Mouse (Mus musculus) embryonic facial prominence, embryonic 14.5 days (tissue): ENCODE measurements around the gene Kif6. TPM values are rescaled to one million over a fixed set of nuclear protein-coding genes. Genes with fewer than 3 reads are reported as not detected.

ENCODE experiments used
- ATAC-seq: fragments of 200-750 bp; cut with Nextera tagmentation; 2 replicates; pipeline ENCODE4 v1.8.0; 2017; ENCODE audit warnings: low read depth, moderate number of reproducible peaks, moderate TSS enrichment
- DNase-seq: peaks from one replicate; pipeline ENCODE4 v3.0.0-alpha.2; 2015; ENCODE audit warnings: low spot score
- H3K27ac ChIP-seq: fragments of 300-500 bp; sonication (generic); replicated peaks from 2 replicates; pipeline ENCODE4 v1.5.1; 2014; ENCODE audit warnings: low read depth, mild to moderate bottlenecking, low read length, moderate library complexity
- H3K27me3 ChIP-seq: fragments of 300-500 bp; sonication (generic); replicated peaks from 2 replicates; pipeline ENCODE4 v1.6.1; 2014; ENCODE audit warnings: low read length; ENCODE audit not compliant: control insufficient read depth, insufficient read depth
- H3K36me3 ChIP-seq: fragments of 300-500 bp; sonication (generic); 2 replicates; pipeline ENCODE4 v1.6.1; 2014; ENCODE audit warnings: low read length, mixed read lengths; ENCODE audit not compliant: control insufficient read depth, insufficient read depth
- H3K4me1 ChIP-seq: fragments of 300-500 bp; sonication (generic); 2 replicates; pipeline ENCODE4 v1.6.1; 2014; ENCODE audit warnings: antibody characterized with exemption, low read length; ENCODE audit not compliant: control insufficient read depth, insufficient read depth
- H3K4me2 ChIP-seq: fragments of 300-500 bp; sonication (generic); 2 replicates; pipeline ENCODE4 v1.6.1; 2014; ENCODE audit warnings: low read depth, mild to moderate bottlenecking, low read length, moderate library complexity, mixed read lengths
- H3K4me3 ChIP-seq: fragments of 300-500 bp; sonication (generic); 2 replicates; pipeline ENCODE4 v1.5.1; 2014; ENCODE audit warnings: low read depth, mild to moderate bottlenecking, low read length
- H3K9ac ChIP-seq: fragments of 300-500 bp; sonication (generic); 2 replicates; pipeline ENCODE4 v1.6.1; 2014; ENCODE audit warnings: low read depth, mild to moderate bottlenecking, low read length, moderate library complexity, mixed read lengths
- H3K9me3 ChIP-seq: fragments of 300-500 bp; sonication (generic); 2 replicates; pipeline ENCODE4 v1.6.1; 2016; ENCODE audit warnings: low read length; ENCODE audit not compliant: control insufficient read depth
- WGBS: fragments of 180-500 bp; shearing (Covaris S2); extraction: QIAGEN DNeasy Blood & Tissue Kit; methylation state at CpG from one replicate; pipeline ENCODE4 v1.1.7; 2014; 5-methylcytosine and 5-hydroxymethylcytosine counted together
- polyA plus RNA-seq: library from polyadenylated mRNA; unstranded; fragments of >200 nt; fragmentation: Nextera tagmentation; extraction: Ambion mirVana; gene quantifications from 2 replicates; pipeline ENCODE4 v1.2.1, GENCODE M21; 2014

Gene Kif6
- polyA plus RNA-seq, 1 experiment from 2014 or later, result 2.1 TPM

- DNase-seq, result peak; percentile 19
- Histone ChIP-seq H3K27me3 (no peaks in the 10 kb centered on the region), H3K27ac (no peak overlapping the region), H3K4me2 (no peak overlapping the region), H3K4me1 (0 out of 2 replicates have a peak, but pooled peaks cover 4% of the 10 kb centered on the region), H3K9ac (no peak overlapping the region), H3K36me3 (no peaks in the 10 kb centered on the region), H3K4me3 (no peak overlapping the region), H3K9me3 (no peaks in the 10 kb centered on the region)
- WGBS, result 52% methylated on average over 13 of the region's 13 CpGs
- no peak for ATAC-seq
These were observed 162.3 kb downstream of the Kif6 start for GRCm38 (mm10) chr17:49777115-49777839.

- Histone ChIP-seq H3K4me2 (no peak overlapping the region), H3K9ac (no peak overlapping the region), H3K9me3 (no peaks in the 10 kb centered on the region), H3K27me3 (no peaks in the 10 kb centered on the region), H3K4me1 (0 out of 2 replicates have a peak, but pooled peaks cover 4% of the 10 kb centered on the region), H3K4me3 (no peak overlapping the region), H3K27ac (no peak overlapping the region), H3K36me3 (no peaks in the 10 kb centered on the region)
- WGBS, result 80% methylated on average over 4 of the region's 4 CpGs
- DNase-seq (no peak), ATAC-seq (no peak)
These were observed 164.1 kb downstream of the Kif6 start for GRCm38 (mm10) chr17:49779066-49779465.

- 51% methylated on average over 3 of the region's 3 CpGs for WGBS
- ATAC-seq, result peak; percentile 44; the same call in 1 of the 2 replicates
- no peak overlapping the region for H3K27ac ChIP-seq
These were observed 164.6 kb downstream of the Kif6 start for GRCm38 (mm10) chr17:49779576-49779975.

GRCm38 (mm10) chr17:49785851-49786250 is 170.9 kb downstream of the Kif6 start:
- no peaks in the 10 kb centered on the region for H3K27me3 ChIP-seq
- 87% methylated on average over 5 of the region's 5 CpGs for WGBS
- DNase-seq (no peak), ATAC-seq (no peak)
- no peak overlapping the region for H3K4me2 ChIP-seq
- no peak overlapping the region for H3K27ac ChIP-seq
- H3K9ac ChIP-seq, result no peak overlapping the region
- H3K4me3 ChIP-seq, result no peak overlapping the region
- H3K36me3 ChIP-seq, result no peaks in the 10 kb centered on the region
- H3K9me3 ChIP-seq, result no peaks in the 10 kb centered on the region
- H3K4me1 ChIP-seq, result no peaks in the 10 kb centered on the region

More at GRCm38 (mm10) chr17:49779576-49779975, 164.6 kb downstream of the Kif6 start:
- no peaks in the 10 kb centered on the region for H3K27me3 ChIP-seq
- 0 out of 2 replicates have a peak, but pooled peaks cover 4% of the 10 kb centered on the region for H3K4me1 ChIP-seq
- peak; percentile 87 for DNase-seq
- no peaks in the 10 kb centered on the region for H3K36me3 ChIP-seq
- H3K4me2 ChIP-seq, result no peak overlapping the region
- H3K9me3 ChIP-seq, result no peaks in the 10 kb centered on the region
- H3K4me3 ChIP-seq, result no peak overlapping the region
- H3K9ac ChIP-seq, result no peak overlapping the region

GRCm38 (mm10) chr17:49787351-49787750 is 172.4 kb downstream of the Kif6 start:
- Histone ChIP-seq H3K27me3 (no peaks in the 10 kb centered on the region), H3K9ac (no peak overlapping the region)

GRCm38 (mm10) chr17:49788187-49788974 is 173.4 kb downstream of the Kif6 start:
- Histone ChIP-seq H3K27me3 (no peaks in the 10 kb centered on the region), H3K4me3 (no peak overlapping the region), H3K9ac (no peak overlapping the region), H3K9me3 (no peaks in the 10 kb centered on the region), H3K4me2 (no peak overlapping the region), H3K27ac (no peak overlapping the region), H3K4me1 (no peaks in the 10 kb centered on the region), H3K36me3 (no peaks in the 10 kb centered on the region)
- DNase-seq (no peak), ATAC-seq (no peak)
- 60% methylated on average over 7 of the region's 7 CpGs for WGBS

More at GRCm38 (mm10) chr17:49787351-49787750, 172.4 kb downstream of the Kif6 start:
- 68% methylated on average over 9 of the region's 9 CpGs for WGBS
- H3K4me3 ChIP-seq, result no peak overlapping the region
- ATAC-seq (no peak), DNase-seq (no peak)
- H3K9me3 ChIP-seq, result no peaks in the 10 kb centered on the region
- no peak overlapping the region for H3K27ac ChIP-seq
- H3K36me3 ChIP-seq, result no peaks in the 10 kb centered on the region
- no peaks in the 10 kb centered on the region for H3K4me1 ChIP-seq
- H3K4me2 ChIP-seq, result no peak overlapping the region

- 97% methylated on average over 5 of the region's 5 CpGs for WGBS
- Histone ChIP-seq H3K27ac (no peak overlapping the region), H3K36me3 (no peaks in the 10 kb centered on the region), H3K4me3 (no peak overlapping the region), H3K4me2 (no peak overlapping the region), H3K27me3 (no peaks in the 10 kb centered on the region), H3K9ac (no peak overlapping the region), H3K9me3 (no peaks in the 10 kb centered on the region), H3K4me1 (no peaks in the 10 kb centered on the region)
- ATAC-seq (no peak), DNase-seq (no peak)
These were observed 176.6 kb downstream of the Kif6 start for GRCm38 (mm10) chr17:49791546-49791945.

GRCm38 (mm10) chr17:49792217-49792743 is 177.3 kb downstream of the Kif6 start:
- Histone ChIP-seq H3K9ac (no peak overlapping the region), H3K27me3 (no peaks in the 10 kb centered on the region), H3K9me3 (no peaks in the 10 kb centered on the region), H3K27ac (no peak overlapping the region), H3K4me1 (no peaks in the 10 kb centered on the region), H3K36me3 (no peaks in the 10 kb centered on the region), H3K4me3 (no peak overlapping the region), H3K4me2 (no peak overlapping the region)
- ATAC-seq (peak; percentile 37; the same call in 1 of the 2 replicates), DNase-seq (peak; percentile 54)
- WGBS, result 69% methylated on average over 10 of the region's 10 CpGs
